ENCODE assay signal across 27 mouse cellular contexts in genomic region chr8:25385186-25385585, GRCm38 (mm10).
A peak's percentile ranks its signal among the peaks of the same experiment; 100 is the strongest.
DNase-seq lines count a peak whose midpoint lies in the region; ATAC-seq and TF ChIP-seq lines count a peak whose summit lies in the region.
"Had no signal": no experiment of that assay in that cellular context is flagged by ENCODE, and none has a peak within 500 bp of the region (broad histone marks: within the 10 kb centered on the region; RNA-seq: fewer than 3 reads in every experiment).

No protein-coding gene starts in this region.

- no peaks in the 10 kb centered on the region for H3K27me3 ChIP-seq in hindbrain, postnatal 0 days (ENCODE audit: insufficient read depth, low read length)
- H3K27me3 ChIP-seq in hindbrain, embryonic 14.5 days (ENCODE audit: control insufficient read depth, insufficient read depth, low read length), result no peaks in the 10 kb centered on the region
- H3K27me3 ChIP-seq: CH12.LX; embryonic facial prominence, embryonic 15.5 days; heart, embryonic 15.5 days; hindbrain, embryonic 15.5 days; limb, embryonic 12.5 days; liver, embryonic 13.5 days had no signal

- 32% methylated on average over 5 of the region's 5 CpGs for WGBS in hindbrain, postnatal 0 days
- WGBS in hindbrain, embryonic 14.5 days, result 47% methylated on average over 5 of the region's 5 CpGs

- no peak overlapping the region for H3K4me3 ChIP-seq in hindbrain, postnatal 0 days (ENCODE audit: low read length)
- no peak overlapping the region for H3K4me3 ChIP-seq in hindbrain, embryonic 14.5 days (replicated peaks; ENCODE audit: low read length)
- H3K4me3 ChIP-seq: embryonic facial prominence, embryonic 15.5 days; heart, embryonic 15.5 days; hindbrain, embryonic 15.5 days; limb, embryonic 12.5 days; liver, embryonic 13.5 days; midbrain, embryonic 12.5 days had no signal

- no peak overlapping the region for H3K9ac ChIP-seq in hindbrain, postnatal 0 days (replicated peaks; ENCODE audit: low read length)
- H3K9ac ChIP-seq in hindbrain, embryonic 14.5 days, result no peak overlapping the region
- H3K9ac ChIP-seq: embryonic facial prominence, embryonic 15.5 days; heart, embryonic 15.5 days; hindbrain, embryonic 15.5 days; limb, embryonic 12.5 days; liver, embryonic 13.5 days; midbrain, embryonic 12.5 days had no signal

- no peaks in the 10 kb centered on the region for H3K9me3 ChIP-seq in hindbrain, postnatal 0 days (ENCODE audit: low read length)
- H3K9me3 ChIP-seq in hindbrain, embryonic 14.5 days (ENCODE audit: control insufficient read depth, low read length), result no peaks in the 10 kb centered on the region
- H3K9me3 ChIP-seq: embryonic facial prominence, embryonic 15.5 days; G1E; heart, embryonic 15.5 days; hindbrain, embryonic 15.5 days; limb, embryonic 12.5 days; liver, embryonic 13.5 days; midbrain, embryonic 12.5 days had no signal

- no peak overlapping the region for H3K27ac ChIP-seq in hindbrain, postnatal 0 days
- H3K27ac ChIP-seq in hindbrain, embryonic 14.5 days, result no peak overlapping the region
- H3K27ac ChIP-seq: embryonic facial prominence, embryonic 15.5 days; heart, embryonic 15.5 days; hindbrain, embryonic 15.5 days; limb, embryonic 12.5 days; liver, embryonic 13.5 days; midbrain, embryonic 12.5 days; stomach, postnatal 0 days had no signal

- no peak for TF ChIP-seq CTCF in hindbrain, postnatal 0 days (IDR thresholded peaks at IDR 0.05; ENCODE audit: low read depth)
- TF ChIP-seq CTCF in brain, embryonic 14.5 days (IDR thresholded peaks at IDR 0.05; ENCODE audit: borderline replicate concordance, extremely low read depth, insufficient read depth, insufficient read length), result no peak

- ATAC-seq in hindbrain, postnatal 0 days, result peak; percentile 30; the same call in 1 of the 2 replicates
- no peak; the same call in 1 of the 2 replicates for ATAC-seq in hindbrain, embryonic 14.5 days (ENCODE audit: low FRiP score)
- ATAC-seq: forebrain, embryonic 16.5 days; intestine, embryonic 16.5 days had no signal

- no peaks in the 10 kb centered on the region for H3K36me3 ChIP-seq in hindbrain, postnatal 0 days (ENCODE audit: insufficient read depth, low read length)
- H3K36me3 ChIP-seq in hindbrain, embryonic 14.5 days (replicated peaks; ENCODE audit: control insufficient read depth, insufficient read depth), result no peaks in the 10 kb centered on the region
- H3K36me3 ChIP-seq: embryonic facial prominence, embryonic 15.5 days; G1E; heart, embryonic 15.5 days; hindbrain, embryonic 15.5 days; limb, embryonic 12.5 days; liver, embryonic 13.5 days; midbrain, embryonic 12.5 days had no signal

- TF ChIP-seq POLR2A in brain, embryonic 14.5 days (IDR thresholded peaks at IDR 0.05; ENCODE audit: borderline replicate concordance, extremely low read depth, insufficient read depth, insufficient read length, poor library complexity, severe bottlenecking), result no peak

- peak; percentile 59 for DNase-seq in hindbrain, postnatal 0 days (ENCODE audit: low spot score)
- no peak for DNase-seq in hindbrain, embryonic 14.5 days (ENCODE audit: low spot score)
- DNase-seq in left cerebral cortex, postnatal 4 days, result peak; percentile 31
- DNase-seq in left cerebral cortex, postnatal 36 days (ENCODE audit: low spot score in 2 of 2), result no peak
- DNase-seq in Muller cell, postnatal 12 days (ENCODE audit: inconsistent ontology term), result peak; percentile 55
- DNase-seq in brain, embryonic 14.5 days (ENCODE audit: low read depth), result peak; percentile 37
- DNase-seq in cerebellum, adult 18-20 months, result no peak
- no peak for DNase-seq in liver
- DNase-seq: adrenal gland, postnatal 10 days; B cell, adult 2 months; cerebellum, adult 9-11 months; heart, postnatal 36 days; kidney, postnatal 25 days; liver, embryonic 13.5 days; lung, adult 2 months; thymus, adult 2 months; thymus, postnatal 4 days had no signal

- peaks cover 16% of the 10 kb centered on the region; the same call in 1 of the 2 replicates for H3K4me1 ChIP-seq in hindbrain, postnatal 0 days (ENCODE audit: insufficient read depth, low read length)
- peaks cover 15% of the 10 kb centered on the region for H3K4me1 ChIP-seq in hindbrain, embryonic 14.5 days (replicated peaks; ENCODE audit: control insufficient read depth, insufficient read depth, low read length)
- H3K4me1 ChIP-seq: liver, embryonic 13.5 days had no signal

- intact Hi-C loops in left cerebral cortex, postnatal 4 days (cut with DNase I), result no loop called here
- intact Hi-C loops in left cerebral cortex, postnatal 36 days (cut with DNase I), result no loop called here

- no peak overlapping the region for H3K4me2 ChIP-seq in hindbrain, postnatal 0 days (ENCODE audit: low read depth, low read length)
- no peak overlapping the region for H3K4me2 ChIP-seq in hindbrain, embryonic 14.5 days (replicated peaks)
- H3K4me2 ChIP-seq: embryonic facial prominence, embryonic 15.5 days; heart, embryonic 15.5 days; hindbrain, embryonic 15.5 days; limb, embryonic 12.5 days; liver, embryonic 13.5 days; midbrain, embryonic 12.5 days had no signal

Comparison
In these comparisons a context has a peak if more than half of its experiments do, and no peak if none do; other contexts are left out.
1. DNase-seq: peak in hindbrain, postnatal 0 days (single experiment), left cerebral cortex, postnatal 4 days (single experiment), Muller cell, postnatal 12 days (single experiment) and brain, embryonic 14.5 days (single experiment); none in hindbrain, embryonic 14.5 days (single experiment), left cerebral cortex, postnatal 36 days (0 of 2), cerebellum, adult 18-20 months (0 of 2) and liver (single experiment).